Mouse (Mus musculus) testis, adult 2 months (tissue): ENCODE measurements at regions not wholly inside any gene's neighbourhood (a gene's known extent, or its start where the extent isn't known, plus 50 kb on each side); places are given as distances from the start of the nearest gene placed in this dataset.

Experiments
- CTCF ChIP-seq: fragments of 200-500 bp; IDR thresholded peaks from 2 replicates; pipeline ENCODE4 v1.5.1; 2012; ENCODE audit warnings: low read depth, mild to moderate bottlenecking, inconsistent platforms, low read length, moderate library complexity; ENCODE audit not compliant: control insufficient read depth, insufficient read depth, insufficient replicate concordance
- POLR2A ChIP-seq: fragments of 200-500 bp; IDR thresholded peaks from 2 replicates; pipeline ENCODE4 v1.6.1; 2012; ENCODE audit warnings: low read depth, mild to moderate bottlenecking, inconsistent platforms, low read length, moderate library complexity; ENCODE audit not compliant: control insufficient read depth

DNA sequence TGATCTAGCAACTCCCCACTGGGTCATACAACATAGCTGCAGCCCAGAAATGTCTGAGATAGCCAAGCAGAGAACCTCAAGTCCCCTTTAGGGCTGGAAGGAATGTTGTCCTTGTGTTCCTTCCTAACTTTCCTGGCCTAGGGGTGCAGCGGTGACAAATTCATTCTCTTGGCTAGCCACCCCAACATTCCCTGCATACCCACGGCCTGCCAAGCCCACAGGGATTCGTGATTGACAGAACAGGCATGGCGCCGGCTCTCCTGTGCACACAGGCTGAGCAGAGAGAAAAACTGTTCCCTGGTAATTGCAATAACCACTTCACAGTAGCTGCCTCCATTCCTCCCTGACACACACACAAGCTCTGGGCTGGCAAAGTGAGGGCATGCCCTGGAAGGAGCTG, 60.5 kb upstream of the Pcbd1 start:
- no peak for TF ChIP-seq CTCF
- TF ChIP-seq POLR2A, result no peak
